Mouse (Mus musculus): ENCODE data around the gene Lix1.

Lix1 gene

GRCm38 (mm10) chr17:17402222-17403004 lies at the start of gene Lix1:
Gene Lix1, plus strand, starts transcription at chr17:17402672.
- ATAC-seq (ENCODE audit: insufficient number of reproducible peaks, low FRiP score, low TSS enrichment) = peak; percentile 70; the same call in 1 of the 2 replicates

GRCm38 (mm10) chr17:17373550-17373917 lies 28.9 kb upstream of the Lix1 start:
- ATAC-seq (ENCODE audit: insufficient number of reproducible peaks, low FRiP score, low TSS enrichment) = 0 out of 2 replicates have a peak, but pooled peaks have one; percentile 2

GRCm38 (mm10) chr17:17373918-17374910 lies 28.3 kb upstream of the Lix1 start, which contains the start of gene Riok2:
Gene Riok2, plus strand, starts transcription at chr17:17374309.
- ATAC-seq (ENCODE audit: insufficient number of reproducible peaks, low FRiP score, low TSS enrichment) = peak; percentile 97

GRCm38 (mm10) chr17:17375581-17375980 lies 26.9 kb upstream of the Lix1 start:
- ATAC-seq (ENCODE audit: insufficient number of reproducible peaks, low FRiP score, low TSS enrichment) = no peak

GRCm38 (mm10) chr17:17383703-17384102 lies 18.8 kb upstream of the Lix1 start:
- no peak for ATAC-seq (ENCODE audit: insufficient number of reproducible peaks, low FRiP score, low TSS enrichment)

GRCm38 (mm10) chr17:17384502-17384901 lies 18.0 kb upstream of the Lix1 start:
- no peak for ATAC-seq (ENCODE audit: insufficient number of reproducible peaks, low FRiP score, low TSS enrichment)

GRCm38 (mm10) chr17:17386117-17386516 lies 16.4 kb upstream of the Lix1 start:
- no peak for ATAC-seq (ENCODE audit: insufficient number of reproducible peaks, low FRiP score, low TSS enrichment)

GRCm38 (mm10) chr17:17391823-17392222 lies 10.6 kb upstream of the Lix1 start:
- no peak for ATAC-seq (ENCODE audit: insufficient number of reproducible peaks, low FRiP score, low TSS enrichment)

GRCm38 (mm10) chr17:17392863-17393262 lies 9.6 kb upstream of the Lix1 start:
- ATAC-seq (ENCODE audit: insufficient number of reproducible peaks, low FRiP score, low TSS enrichment) = peak; percentile 40; the same call in 1 of the 2 replicates

- no peak for ATAC-seq (ENCODE audit: insufficient number of reproducible peaks, low FRiP score, low TSS enrichment)
Observed at GRCm38 (mm10) chr17:17393300-17393699, 9.2 kb upstream of the Lix1 start.

GRCm38 (mm10) chr17:17394336-17394735 lies 8.1 kb upstream of the Lix1 start:
- peak; percentile 61; the same call in 1 of the 2 replicates for ATAC-seq (ENCODE audit: insufficient number of reproducible peaks, low FRiP score, low TSS enrichment)

GRCm38 (mm10) chr17:17396869-17397268 lies 5.6 kb upstream of the Lix1 start:
- ATAC-seq (ENCODE audit: insufficient number of reproducible peaks, low FRiP score, low TSS enrichment) = no peak

- ATAC-seq (ENCODE audit: insufficient number of reproducible peaks, low FRiP score, low TSS enrichment) = no peak
Observed at GRCm38 (mm10) chr17:17398664-17399063, 3.8 kb upstream of the Lix1 start.

- no peak for ATAC-seq (ENCODE audit: insufficient number of reproducible peaks, low FRiP score, low TSS enrichment)
Observed at GRCm38 (mm10) chr17:17403038-17403437, 566 bp downstream of the Lix1 start.

GRCm38 (mm10) chr17:17403578-17404112 lies 1.2 kb downstream of the Lix1 start:
- ATAC-seq (ENCODE audit: insufficient number of reproducible peaks, low FRiP score, low TSS enrichment) = no peak

- ATAC-seq (ENCODE audit: insufficient number of reproducible peaks, low FRiP score, low TSS enrichment) = no peak
Observed at GRCm38 (mm10) chr17:17404811-17405544, 2.5 kb downstream of the Lix1 start.

GRCm38 (mm10) chr17:17405606-17406005 lies 3.1 kb downstream of the Lix1 start:
- ATAC-seq (ENCODE audit: insufficient number of reproducible peaks, low FRiP score, low TSS enrichment) = no peak

GRCm38 (mm10) chr17:17408137-17408536 lies 5.7 kb downstream of the Lix1 start:
- ATAC-seq (ENCODE audit: insufficient number of reproducible peaks, low FRiP score, low TSS enrichment) = no peak

GRCm38 (mm10) chr17:17408720-17409478 lies 6.4 kb downstream of the Lix1 start:
- no peak for ATAC-seq (ENCODE audit: insufficient number of reproducible peaks, low FRiP score, low TSS enrichment)
